Mouse (Mus musculus) spleen, adult 2 months (tissue): Measurements from ENCODE around the gene Scrg1.

Experiments
- CTCF ChIP-seq: fragments of 200-500 bp; IDR thresholded peaks from 2 replicates; pipeline ENCODE4 v1.5.1; 2011; ENCODE audit warnings: mild to moderate bottlenecking, inconsistent platforms; ENCODE audit not compliant: insufficient read depth, insufficient read length, insufficient replicate concordance; ENCODE audit errors: extremely low read depth
- POLR2A ChIP-seq: fragments of 200-500 bp; IDR thresholded peaks from 2 replicates; pipeline ENCODE4 v1.6.1; 2011; ENCODE audit warnings: low read depth, low read length, inconsistent platforms

GRCm38 (mm10) chr8:57432802-57433201 is 22.9 kb upstream of the Scrg1 start:
- TF ChIP-seq POLR2A (no peak), CTCF (no peak)
